Mouse (Mus musculus): Measurements from ENCODE around the gene Gpr3.

The Gpr3 gene

DNA sequence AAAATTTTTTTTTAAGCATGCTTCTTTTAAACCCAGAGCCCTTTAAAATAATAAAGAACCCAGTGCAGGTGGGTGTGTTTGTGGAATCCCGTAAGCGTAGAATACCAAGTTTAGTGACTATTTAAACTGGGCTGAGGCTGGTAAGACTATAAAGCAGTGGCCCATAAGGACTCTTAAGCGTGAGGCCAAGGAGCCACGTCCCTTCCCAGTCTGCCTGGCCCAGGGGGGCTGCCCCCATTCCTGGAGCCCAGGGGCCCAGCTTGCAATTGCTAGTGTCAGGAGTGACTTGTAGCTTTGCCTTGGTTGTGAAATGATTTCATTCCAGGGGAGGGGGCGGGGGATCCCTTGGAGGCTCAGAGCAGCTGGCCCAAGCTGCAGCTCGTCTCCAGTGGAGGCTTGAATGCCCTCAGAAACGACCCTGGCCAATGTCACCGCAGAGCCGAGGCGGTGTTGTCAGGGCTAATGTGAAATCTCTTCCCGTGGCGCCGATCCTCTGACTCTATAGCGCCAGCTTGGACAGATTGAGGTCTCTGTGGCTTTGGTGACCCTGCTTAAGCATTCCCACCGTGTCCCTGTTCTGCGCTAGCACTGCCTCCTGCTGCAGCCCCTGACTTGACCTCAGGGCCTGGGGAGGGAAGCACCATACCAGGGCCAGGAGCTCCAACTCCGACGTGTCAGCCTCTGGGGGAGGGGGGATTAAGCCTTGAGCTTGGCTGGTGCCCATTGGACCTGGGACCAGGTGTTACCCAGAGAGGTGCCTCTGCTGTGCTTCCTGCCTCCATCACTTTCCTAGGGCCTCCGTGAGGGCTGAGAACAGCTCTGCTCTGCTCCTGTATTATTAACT, 13.8 kb downstream of the Gpr3 start:
- no peak for DNase-seq (ENCODE audit: low spot score in 2 of 2)

- DNase-seq (ENCODE audit: low spot score in 2 of 2) = no peak
Observed at GRCm38 (mm10) chr4:133197801-133198286, 14.5 kb downstream of the Gpr3 start.

DNA sequence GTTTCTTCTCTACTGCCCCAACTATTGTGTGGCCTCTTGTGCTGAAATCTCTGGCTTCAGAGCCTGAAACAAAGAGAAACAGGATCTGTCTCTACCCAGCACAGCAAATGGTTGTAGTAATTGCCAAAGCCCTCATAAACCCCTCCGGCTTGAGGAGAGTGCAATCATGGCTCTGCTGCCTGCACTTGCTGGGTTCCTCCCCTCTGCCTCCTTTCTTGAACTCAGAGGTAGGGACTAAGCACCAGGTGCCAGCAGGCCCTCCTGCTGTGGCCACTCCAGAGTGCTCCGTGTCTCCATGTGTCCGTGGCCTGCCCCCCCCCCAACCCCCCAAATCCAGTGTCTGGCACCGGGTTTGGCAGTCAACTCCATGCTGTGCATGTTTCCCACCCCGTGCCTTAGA, 15.0 kb downstream of the Gpr3 start:
- no peak for DNase-seq (ENCODE audit: low spot score in 2 of 2)

GRCm38 (mm10) chr4:133196852-133197251, 15.5 kb downstream of the Gpr3 start:
- DNase-seq (ENCODE audit: low spot score in 2 of 2) = no peak

DNA sequence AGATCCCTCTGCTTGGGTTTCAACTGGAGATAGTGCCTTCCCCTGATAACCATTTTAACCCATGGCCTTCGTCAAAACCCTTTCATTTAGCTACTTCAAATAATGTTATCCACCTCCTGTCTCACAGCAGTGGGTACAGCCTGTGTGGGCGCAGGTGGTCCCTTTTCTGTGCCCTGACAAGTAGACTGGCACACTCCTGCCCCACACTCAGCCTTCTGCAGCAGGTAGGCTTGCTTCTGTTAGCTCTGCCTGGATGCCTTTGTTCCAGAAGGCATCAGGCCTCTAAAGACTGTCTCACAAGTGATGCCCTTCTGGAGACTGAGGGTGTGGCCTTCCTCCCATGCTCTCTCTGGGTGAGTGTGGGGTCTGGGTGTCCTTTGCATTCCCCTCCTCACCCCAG, 16.2 kb downstream of the Gpr3 start:
- no peak for DNase-seq (ENCODE audit: low spot score in 2 of 2)

- DNase-seq (ENCODE audit: low spot score in 2 of 2) = no peak
Observed at GRCm38 (mm10) chr4:133195014-133195413, 17.3 kb downstream of the Gpr3 start.

DNA sequence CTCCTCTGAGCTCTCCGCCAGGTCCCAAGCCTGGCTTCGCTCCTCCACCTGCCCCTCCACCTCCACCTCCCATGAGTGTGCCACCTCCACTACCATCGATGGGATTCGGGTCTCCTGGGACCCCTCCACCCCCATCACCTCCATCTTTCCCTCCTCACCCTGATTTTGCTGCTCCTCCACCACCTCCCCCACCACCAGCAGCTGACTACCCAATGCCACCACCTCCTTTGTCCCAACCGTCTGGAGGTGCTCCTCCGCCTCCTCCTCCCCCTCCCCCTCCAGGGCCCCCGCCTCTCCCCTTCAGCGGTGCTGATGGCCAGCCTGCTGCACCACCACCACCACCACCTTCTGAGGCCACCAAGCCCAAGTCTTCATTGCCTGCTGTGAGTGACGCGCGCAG, 17.9 kb downstream of the Gpr3 start:
- no peak for DNase-seq (ENCODE audit: low spot score in 2 of 2)

DNA sequence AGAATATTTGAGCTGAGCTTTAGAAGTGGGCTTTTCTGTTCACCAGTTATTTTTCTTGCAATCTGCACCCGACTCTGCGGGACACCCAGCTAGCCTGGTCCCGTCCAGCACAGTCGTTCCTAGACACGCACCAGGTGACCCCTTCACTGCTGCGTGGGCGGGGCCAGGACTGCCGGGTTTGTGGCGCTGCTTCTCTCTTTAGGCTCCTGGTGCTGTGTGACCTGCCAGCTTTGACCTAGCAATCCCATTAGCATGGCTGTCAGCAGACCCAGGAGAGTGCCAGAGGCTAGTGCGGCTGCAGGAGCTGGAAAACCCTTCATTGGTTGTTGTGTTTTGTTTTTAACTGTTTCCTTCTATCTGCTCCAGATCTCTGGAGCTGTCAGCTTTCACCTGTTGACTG, 22.9 kb downstream of the Gpr3 start:
- no peak for DNase-seq (ENCODE audit: low spot score in 2 of 2)

DNA sequence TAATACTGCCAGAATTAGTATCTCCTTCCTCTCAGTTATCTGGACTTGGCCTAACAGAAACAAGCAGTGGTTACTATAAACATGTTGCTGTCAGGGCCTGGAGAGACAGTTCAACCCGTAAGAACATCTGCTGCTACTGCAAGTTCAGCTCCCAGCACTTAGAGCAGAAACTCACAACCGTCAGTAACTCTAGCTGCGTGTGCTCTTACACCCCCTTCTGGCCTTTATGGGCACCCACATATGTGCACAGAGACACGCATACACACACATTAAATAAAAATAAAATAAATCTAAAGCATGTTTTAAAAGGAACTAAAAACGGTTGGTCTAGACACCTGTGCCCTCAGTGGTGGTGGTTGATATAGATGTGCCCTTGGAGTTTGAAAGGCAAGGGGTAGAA, 25.5 kb downstream of the Gpr3 start:
- DNase-seq (ENCODE audit: low spot score in 2 of 2) = no peak

DNA sequence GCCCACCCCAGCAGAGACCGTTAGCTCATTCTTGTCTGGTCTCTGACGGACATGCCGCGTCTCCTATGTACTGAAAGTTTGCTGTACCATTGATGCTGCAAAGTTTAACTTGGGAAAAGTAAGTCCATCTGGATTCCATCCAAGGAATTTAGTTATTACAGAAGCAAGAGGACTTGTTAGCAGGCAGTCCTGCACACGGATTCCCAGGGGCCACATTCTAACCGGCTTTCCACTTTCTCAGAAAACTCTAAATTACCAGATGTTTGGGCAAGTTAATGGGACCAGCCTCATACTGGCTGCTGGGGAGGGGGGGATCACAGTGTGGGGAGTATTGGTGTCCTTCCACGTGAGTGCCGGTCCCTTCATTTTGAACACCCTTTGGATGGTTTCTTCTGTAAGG, 26.4 kb downstream of the Gpr3 start:
- DNase-seq (ENCODE audit: low spot score in 2 of 2) = no peak

GRCm38 (mm10) chr4:133184898-133185665, 27.3 kb downstream of the Gpr3 start:
- DNase-seq (ENCODE audit: low spot score in 2 of 2) = no peak

GRCm38 (mm10) chr4:133184031-133184897, 28.1 kb downstream of the Gpr3 start:
- no peak for DNase-seq (ENCODE audit: low spot score in 2 of 2)

GRCm38 (mm10) chr4:133182439-133183033, 29.8 kb downstream of the Gpr3 start:
- DNase-seq (ENCODE audit: low spot score in 2 of 2) = no peak

DNA sequence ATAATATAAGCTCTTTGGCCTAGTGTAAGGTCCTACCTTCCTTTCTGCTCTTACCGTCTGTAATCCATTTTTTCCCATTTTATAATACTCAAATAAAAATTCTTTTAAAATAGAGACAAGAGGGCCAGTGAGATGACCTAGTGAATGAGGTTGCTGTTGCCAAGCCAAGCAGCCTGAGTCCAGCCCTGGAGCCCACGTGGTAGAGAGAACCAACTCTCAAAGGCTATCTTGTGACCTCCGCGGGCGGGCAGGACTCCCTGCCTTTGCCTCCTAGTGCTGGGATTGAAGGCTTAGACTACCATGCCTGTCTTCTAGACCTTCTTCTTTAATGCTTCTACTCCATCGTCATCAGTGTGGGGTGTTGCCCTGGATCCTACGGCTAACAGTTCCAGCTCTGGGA, 33.1 kb downstream of the Gpr3 start:
- no peak for DNase-seq (ENCODE audit: low spot score in 2 of 2)

GRCm38 (mm10) chr4:133178305-133178704, 34.0 kb downstream of the Gpr3 start:
- no peak for DNase-seq (ENCODE audit: low spot score in 2 of 2)

DNA sequence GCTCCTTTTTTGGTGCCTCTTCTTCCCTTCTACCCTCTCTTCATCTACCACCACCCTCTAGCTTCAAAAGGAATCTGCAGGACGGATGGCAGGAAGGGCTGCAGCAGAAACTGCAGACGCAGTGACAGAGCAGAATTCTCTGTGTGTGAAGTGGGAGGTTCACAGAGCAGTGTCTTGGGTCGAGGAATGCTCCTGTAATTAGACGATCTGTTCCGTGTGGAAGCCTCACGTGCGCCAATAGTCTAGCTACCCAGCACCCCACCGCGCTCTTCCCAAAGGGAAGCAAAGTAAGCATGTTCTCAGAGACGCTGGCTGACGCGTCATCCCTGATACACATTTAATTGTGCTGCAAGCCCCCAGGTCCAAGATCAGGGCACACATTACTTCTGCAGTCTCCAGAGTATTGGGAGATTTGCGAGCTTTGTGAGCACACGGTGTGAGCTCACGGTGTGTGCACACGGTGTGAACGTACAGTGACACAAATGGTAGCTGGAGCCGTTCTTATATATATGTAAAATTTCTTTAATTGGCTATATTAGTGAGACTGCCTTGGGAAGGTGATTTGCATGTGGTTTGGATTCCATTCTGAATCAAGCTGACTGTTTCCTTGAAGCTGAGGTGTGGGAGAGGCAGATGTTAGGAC, 35.5 kb downstream of the Gpr3 start:
- DNase-seq (ENCODE audit: low spot score in 2 of 2) = peak; percentile 38 to 44

DNA sequence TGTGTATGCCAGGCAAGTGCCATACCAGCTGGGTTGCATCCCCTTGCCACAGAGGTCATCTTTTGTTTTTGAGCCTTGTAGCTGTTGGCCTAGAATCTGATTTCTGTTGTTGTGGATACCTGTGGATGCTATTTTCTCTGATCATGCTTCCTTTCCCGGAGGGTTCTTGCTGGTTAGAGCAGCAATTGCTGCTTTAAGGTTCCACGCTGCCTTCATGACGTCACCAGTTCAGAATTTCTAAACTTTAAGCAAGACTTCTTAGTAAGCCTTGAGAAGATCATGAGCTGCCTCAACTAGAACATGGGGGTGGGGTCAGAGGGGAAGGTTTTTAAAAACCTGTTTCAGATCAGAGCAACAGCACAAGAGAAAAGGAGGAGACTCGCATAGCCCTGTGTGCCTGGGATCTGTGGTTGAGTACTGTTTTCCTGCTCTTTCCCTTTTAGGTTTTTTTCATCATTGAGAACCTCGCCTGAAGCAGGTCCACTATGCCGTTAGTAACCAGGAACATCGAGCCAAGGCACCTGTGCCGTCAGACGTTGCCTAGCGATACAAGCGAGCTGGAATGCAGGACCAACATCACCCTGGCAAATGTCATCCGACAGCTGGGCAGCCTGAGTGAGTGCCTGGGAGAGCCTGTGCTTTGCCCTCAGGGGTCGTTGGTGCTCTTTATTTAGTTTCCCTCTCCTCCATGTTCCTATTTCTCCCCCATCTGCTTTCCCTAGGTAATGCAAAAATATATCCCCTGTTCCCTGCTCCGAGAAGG, 36.2 kb downstream of the Gpr3 start:
- DNase-seq (ENCODE audit: low spot score in 2 of 2) = no peak

- no peak for DNase-seq (ENCODE audit: low spot score in 2 of 2)
Observed at GRCm38 (mm10) chr4:133175274-133175673, 37.1 kb downstream of the Gpr3 start.

- DNase-seq (ENCODE audit: low spot score in 2 of 2) = no peak
Observed at GRCm38 (mm10) chr4:133174361-133174760, 38.0 kb downstream of the Gpr3 start.

- DNase-seq (ENCODE audit: low spot score in 2 of 2) = no peak
Observed at GRCm38 (mm10) chr4:133172451-133172850, 39.9 kb downstream of the Gpr3 start.
